Mouse (Mus musculus) intestine, postnatal 0 days (tissue): ENCODE measurements around the gene Slc25a23. TPM values are rescaled to one million over a fixed set of nuclear protein-coding genes. Genes with fewer than 3 reads are reported as not detected.

Source experiments
- ATAC-seq: fragments of 200-750 bp; cut with Nextera tagmentation; 2 replicates; pipeline ENCODE4 v1.8.0; 2017; ENCODE audit warnings: mild to moderate bottlenecking, moderate TSS enrichment, moderate library complexity
- H3K27ac ChIP-seq: fragments of 300-500 bp; sonication (generic); 2 replicates; pipeline ENCODE4 v1.5.1; 2014; ENCODE audit warnings: mild to moderate bottlenecking, low read depth, low read length, moderate library complexity
- H3K27me3 ChIP-seq: fragments of 300-500 bp; sonication (generic); replicated peaks from 2 replicates; pipeline ENCODE4 v1.6.1; 2014; ENCODE audit warnings: low read length, mixed read lengths; ENCODE audit not compliant: control insufficient read depth, insufficient read depth
- H3K36me3 ChIP-seq: fragments of 300-500 bp; sonication (generic); 2 replicates; pipeline ENCODE4 v1.6.1; 2014; ENCODE audit warnings: mild to moderate bottlenecking, moderate library complexity; ENCODE audit not compliant: control insufficient read depth, insufficient read depth
- H3K4me1 ChIP-seq: fragments of 300-500 bp; sonication (generic); replicated peaks from 2 replicates; pipeline ENCODE4 v1.6.1; 2014; ENCODE audit warnings: antibody characterized with exemption, low read length, mixed read lengths; ENCODE audit not compliant: control insufficient read depth, insufficient read depth
- H3K4me2 ChIP-seq: fragments of 300-500 bp; sonication (generic); replicated peaks from 2 replicates; pipeline ENCODE4 v1.6.1; 2014; ENCODE audit warnings: low read depth, mild to moderate bottlenecking, moderate library complexity
- H3K4me3 ChIP-seq: fragments of 300-500 bp; sonication (generic); 2 replicates; pipeline ENCODE4 v1.5.1; 2014; ENCODE audit warnings: low read depth, low read length
- H3K9ac ChIP-seq: fragments of 300-500 bp; sonication (generic); 2 replicates; pipeline ENCODE4 v1.6.1; 2014; ENCODE audit warnings: mild to moderate bottlenecking, low read depth, low read length
- H3K9me3 ChIP-seq: fragments of 300-500 bp; sonication (generic); 2 replicates; pipeline ENCODE4 v1.6.1; 2016; ENCODE audit warnings: mixed run types; ENCODE audit not compliant: control insufficient read depth
- CTCF ChIP-seq: sonication (generic); IDR thresholded peaks from 2 replicates; pipeline ENCODE4 v1.5.1; 2016; ENCODE audit warnings: low read depth, mild to moderate bottlenecking, control low read depth, antibody characterized with exemption, moderate library complexity
- WGBS: fragments of 180-500 bp; shearing (Covaris S2); extraction: QIAGEN DNeasy Blood & Tissue Kit; methylation state at CpG from one replicate; pipeline ENCODE4 v1.1.7; 2014; 5-methylcytosine and 5-hydroxymethylcytosine counted together
- polyA plus RNA-seq: library from polyadenylated mRNA; unstranded; fragments of >200 nt; fragmentation: Nextera tagmentation; extraction: Ambion mirVana; gene quantifications from 2 replicates; pipeline ENCODE4 v1.2.1, GENCODE M21; 2015

Slc25a23 gene
- polyA plus RNA-seq, 1 experiment from 2014 or later, result 5.1 TPM

- H3K36me3 ChIP-seq, result no peaks in the 10 kb centered on the region
- H3K4me2 ChIP-seq, result peak overlapping the region; percentile 92
- no peaks in the 10 kb centered on the region for H3K27me3 ChIP-seq
- 0 out of 2 replicates have a peak, but pooled peaks cover 4% of the 10 kb centered on the region for H3K4me1 ChIP-seq
- no peak for ATAC-seq
- WGBS, result 47% methylated on average over 4 of the region's 4 CpGs
- no peak overlapping the region; the same call in 1 of the 2 replicates for H3K4me3 ChIP-seq
- no peaks in the 10 kb centered on the region for H3K9me3 ChIP-seq
- no peak overlapping the region for H3K9ac ChIP-seq
- no peak overlapping the region for H3K27ac ChIP-seq
- no peak for TF ChIP-seq CTCF
Observed at GRCm38 (mm10) chr17:57104496-57104895, 44.8 kb upstream of the Slc25a23 start.

GRCm38 (mm10) chr17:57102276-57102675, 42.6 kb upstream of the Slc25a23 start:
- H3K4me2 ChIP-seq, result no peak overlapping the region
- TF ChIP-seq CTCF, result no peak
- no peak for ATAC-seq
- no peaks in the 10 kb centered on the region for H3K27me3 ChIP-seq
- H3K4me1 ChIP-seq, result 0 out of 2 replicates have a peak, but pooled peaks cover 4% of the 10 kb centered on the region
- no peak overlapping the region for H3K4me3 ChIP-seq
- H3K9me3 ChIP-seq, result no peaks in the 10 kb centered on the region
- no peak overlapping the region for H3K27ac ChIP-seq
- no peak overlapping the region for H3K9ac ChIP-seq
- H3K36me3 ChIP-seq, result no peaks in the 10 kb centered on the region
- 92% methylated on average over 2 of the region's 2 CpGs for WGBS

GRCm38 (mm10) chr17:57099629-57100325, 40.1 kb upstream of the Slc25a23 start:
- H3K36me3 ChIP-seq, result no peaks in the 10 kb centered on the region
- no peak overlapping the region for H3K4me2 ChIP-seq
- no peaks in the 10 kb centered on the region for H3K9me3 ChIP-seq
- H3K9ac ChIP-seq, result no peak overlapping the region
- H3K4me3 ChIP-seq, result no peak overlapping the region
- 0 out of 2 replicates have a peak, but pooled peaks have one; percentile 14 for TF ChIP-seq CTCF
- no peaks in the 10 kb centered on the region for H3K27me3 ChIP-seq
- no peak for ATAC-seq
- no peak overlapping the region for H3K27ac ChIP-seq
- 0 out of 2 replicates have a peak, but pooled peaks cover 4% of the 10 kb centered on the region for H3K4me1 ChIP-seq
- WGBS, result 14% methylated on average over 10 of the region's 10 CpGs

- H3K9ac ChIP-seq, result no peak overlapping the region
- H3K9me3 ChIP-seq, result no peaks in the 10 kb centered on the region
- no peaks in the 10 kb centered on the region for H3K4me1 ChIP-seq
- H3K27ac ChIP-seq, result no peak overlapping the region
- no peak overlapping the region for H3K4me3 ChIP-seq
- ATAC-seq, result no peak
- H3K4me2 ChIP-seq, result no peak overlapping the region
- H3K36me3 ChIP-seq, result no peaks in the 10 kb centered on the region
- no peaks in the 10 kb centered on the region for H3K27me3 ChIP-seq
- 73% methylated on average over 5 of the region's 5 CpGs for WGBS
- TF ChIP-seq CTCF, result no peak
Observed at GRCm38 (mm10) chr17:57098321-57098720, 38.7 kb upstream of the Slc25a23 start.

GRCm38 (mm10) chr17:57096623-57096920, 36.9 kb upstream of the Slc25a23 start:
- H3K9ac ChIP-seq, result no peak overlapping the region
- no peak overlapping the region for H3K27ac ChIP-seq
- ATAC-seq, result peak; percentile 71; the same call in 1 of the 2 replicates
- H3K9me3 ChIP-seq, result no peaks in the 10 kb centered on the region
- H3K4me1 ChIP-seq, result no peaks in the 10 kb centered on the region
- 1% methylated on average over 11 of the region's 11 CpGs for WGBS
- peak; percentile 97 for TF ChIP-seq CTCF
- H3K4me2 ChIP-seq, result peak overlapping the region; percentile 60
- peak overlapping the region; percentile 18; the same call in 1 of the 2 replicates for H3K4me3 ChIP-seq
- no peaks in the 10 kb centered on the region for H3K27me3 ChIP-seq
- H3K36me3 ChIP-seq, result no peaks in the 10 kb centered on the region

GRCm38 (mm10) chr17:57095855-57096622, 36.4 kb upstream of the Slc25a23 start:
- ATAC-seq, result peak; percentile 81
- H3K9ac ChIP-seq, result no peak overlapping the region
- no peaks in the 10 kb centered on the region for H3K4me1 ChIP-seq
- H3K27ac ChIP-seq, result no peak overlapping the region
- no peaks in the 10 kb centered on the region for H3K36me3 ChIP-seq
- H3K4me3 ChIP-seq, result peak overlapping the region; percentile 18
- H3K4me2 ChIP-seq, result peak overlapping the region; percentile 60
- H3K9me3 ChIP-seq, result no peaks in the 10 kb centered on the region
- no peaks in the 10 kb centered on the region for H3K27me3 ChIP-seq
- WGBS, result 3% methylated on average over 18 of the region's 19 CpGs
- no peak for TF ChIP-seq CTCF
